Mouse (Mus musculus) intestine, postnatal 0 days (tissue): ENCODE results near the gene Tax1bp1. TPM values are rescaled to one million over a fixed set of nuclear protein-coding genes. Genes with fewer than 3 reads are reported as not detected.
A peak's percentile ranks its signal among the peaks of the same experiment; 100 is the strongest.

ENCODE experiments used
- ATAC-seq: fragments of 200-750 bp; cut with Nextera tagmentation; 2 replicates; pipeline ENCODE4 v1.8.0; 2017; ENCODE audit warnings: mild to moderate bottlenecking, moderate TSS enrichment, moderate library complexity
- H3K27ac ChIP-seq: fragments of 300-500 bp; sonication (generic); 2 replicates; pipeline ENCODE4 v1.5.1; 2014; ENCODE audit warnings: mild to moderate bottlenecking, low read depth, low read length, moderate library complexity
- H3K27me3 ChIP-seq: fragments of 300-500 bp; sonication (generic); replicated peaks from 2 replicates; pipeline ENCODE4 v1.6.1; 2014; ENCODE audit warnings: low read length, mixed read lengths; ENCODE audit not compliant: control insufficient read depth, insufficient read depth
- H3K36me3 ChIP-seq: fragments of 300-500 bp; sonication (generic); 2 replicates; pipeline ENCODE4 v1.6.1; 2014; ENCODE audit warnings: mild to moderate bottlenecking, moderate library complexity; ENCODE audit not compliant: control insufficient read depth, insufficient read depth
- H3K4me1 ChIP-seq: fragments of 300-500 bp; sonication (generic); replicated peaks from 2 replicates; pipeline ENCODE4 v1.6.1; 2014; ENCODE audit warnings: antibody characterized with exemption, low read length, mixed read lengths; ENCODE audit not compliant: control insufficient read depth, insufficient read depth
- H3K4me2 ChIP-seq: fragments of 300-500 bp; sonication (generic); replicated peaks from 2 replicates; pipeline ENCODE4 v1.6.1; 2014; ENCODE audit warnings: low read depth, mild to moderate bottlenecking, moderate library complexity
- H3K4me3 ChIP-seq: fragments of 300-500 bp; sonication (generic); 2 replicates; pipeline ENCODE4 v1.5.1; 2014; ENCODE audit warnings: low read depth, low read length
- H3K9ac ChIP-seq: fragments of 300-500 bp; sonication (generic); 2 replicates; pipeline ENCODE4 v1.6.1; 2014; ENCODE audit warnings: mild to moderate bottlenecking, low read depth, low read length
- H3K9me3 ChIP-seq: fragments of 300-500 bp; sonication (generic); 2 replicates; pipeline ENCODE4 v1.6.1; 2016; ENCODE audit warnings: mixed run types; ENCODE audit not compliant: control insufficient read depth
- CTCF ChIP-seq: sonication (generic); IDR thresholded peaks from 2 replicates; pipeline ENCODE4 v1.5.1; 2016; ENCODE audit warnings: low read depth, mild to moderate bottlenecking, control low read depth, antibody characterized with exemption, moderate library complexity
- WGBS: fragments of 180-500 bp; shearing (Covaris S2); extraction: QIAGEN DNeasy Blood & Tissue Kit; methylation state at CpG from one replicate; pipeline ENCODE4 v1.1.7; 2014; 5-methylcytosine and 5-hydroxymethylcytosine counted together
- polyA plus RNA-seq: library from polyadenylated mRNA; unstranded; fragments of >200 nt; fragmentation: Nextera tagmentation; extraction: Ambion mirVana; gene quantifications from 2 replicates; pipeline ENCODE4 v1.2.1, GENCODE M21; 2015

Tax1bp1 gene
- polyA plus RNA-seq, 1 experiment from 2014 or later, result 296 TPM

GRCm38 (mm10) chr6:52699050-52699449 is 14.5 kb upstream of the Tax1bp1 start:
- Histone ChIP-seq H3K4me2 (no peak overlapping the region), H3K9ac (no peak overlapping the region), H3K36me3 (no peaks in the 10 kb centered on the region), H3K9me3 (no peaks in the 10 kb centered on the region), H3K27ac (no peak overlapping the region), H3K4me1 (no peaks in the 10 kb centered on the region), H3K4me3 (no peak overlapping the region), H3K27me3 (no peaks in the 10 kb centered on the region)
- 88% methylated on average over 1 of the region's 1 CpGs for WGBS
- TF ChIP-seq CTCF, result no peak
- no peak for ATAC-seq

- Histone ChIP-seq H3K4me1 (no peaks in the 10 kb centered on the region), H3K9me3 (no peaks in the 10 kb centered on the region), H3K27me3 (no peaks in the 10 kb centered on the region), H3K27ac (no peak overlapping the region), H3K4me2 (no peak overlapping the region), H3K4me3 (no peak overlapping the region), H3K36me3 (no peaks in the 10 kb centered on the region), H3K9ac (no peak overlapping the region)
- ATAC-seq, result no peak
- TF ChIP-seq CTCF, result no peak
- WGBS, result 24% methylated on average over 4 of the region's 4 CpGs
These were observed 13.6 kb upstream of the Tax1bp1 start for GRCm38 (mm10) chr6:52699899-52700298.

- Histone ChIP-seq H3K9me3 (no peaks in the 10 kb centered on the region), H3K4me2 (no peak overlapping the region), H3K27me3 (no peaks in the 10 kb centered on the region), H3K4me1 (0 out of 2 replicates have a peak, but pooled peaks cover 5% of the 10 kb centered on the region), H3K36me3 (no peaks in the 10 kb centered on the region), H3K9ac (no peak overlapping the region), H3K27ac (peak overlapping the region; percentile 61), H3K4me3 (no peak overlapping the region)
- no peak for TF ChIP-seq CTCF
- WGBS, result 42% methylated on average over 2 of the region's 2 CpGs
- peak; percentile 64 for ATAC-seq
These were observed 10.3 kb upstream of the Tax1bp1 start for GRCm38 (mm10) chr6:52703263-52703662.

- TF ChIP-seq CTCF, result no peak
- H3K4me2 ChIP-seq, result 0 out of 2 replicates have a peak overlapping the region, but pooled peaks have one; percentile 17
These were observed 8.2 kb upstream of the Tax1bp1 start for GRCm38 (mm10) chr6:52705280-52705679.

GRCm38 (mm10) chr6:52707815-52708214 is 5.7 kb upstream of the Tax1bp1 start:
- 57% methylated on average over 5 of the region's 5 CpGs for WGBS
- ATAC-seq, result peak; percentile 58

More at GRCm38 (mm10) chr6:52705280-52705679, 8.2 kb upstream of the Tax1bp1 start:
- Histone ChIP-seq H3K27ac (peak overlapping the region; percentile 73), H3K4me1 (0 out of 2 replicates have a peak, but pooled peaks cover 5% of the 10 kb centered on the region), H3K4me3 (no peak overlapping the region), H3K27me3 (no peaks in the 10 kb centered on the region), H3K9me3 (no peaks in the 10 kb centered on the region), H3K36me3 (no peaks in the 10 kb centered on the region), H3K9ac (no peak overlapping the region)
- peak; percentile 77 for ATAC-seq

GRCm38 (mm10) chr6:52712563-52712962 is 966 bp upstream of the Tax1bp1 start:
- Histone ChIP-seq H3K27ac (no peak overlapping the region), H3K4me2 (no peak overlapping the region), H3K27me3 (no peaks in the 10 kb centered on the region), H3K4me3 (no peak overlapping the region), H3K9ac (no peak overlapping the region), H3K9me3 (no peaks in the 10 kb centered on the region), H3K4me1 (0 out of 2 replicates have a peak, but pooled peaks cover 2% of the 10 kb centered on the region), H3K36me3 (no peaks in the 10 kb centered on the region)
- 77% methylated on average over 2 of the region's 2 CpGs for WGBS
- no peak for TF ChIP-seq CTCF
- no peak for ATAC-seq

More at GRCm38 (mm10) chr6:52707815-52708214, 5.7 kb upstream of the Tax1bp1 start:
- Histone ChIP-seq H3K4me2 (no peak overlapping the region), H3K4me3 (no peak overlapping the region), H3K27me3 (no peaks in the 10 kb centered on the region), H3K36me3 (no peaks in the 10 kb centered on the region), H3K4me1 (0 out of 2 replicates have a peak, but pooled peaks cover 5% of the 10 kb centered on the region), H3K9ac (no peak overlapping the region), H3K9me3 (no peaks in the 10 kb centered on the region), H3K27ac (peak overlapping the region; percentile 37)
- TF ChIP-seq CTCF, result no peak
